Mouse (Mus musculus) megakaryocyte, embryonic 14.5 days (primary cell): Measurements from ENCODE around the gene Cc2d1b.

ENCODE experiments used
- FLI1 ChIP-seq: IDR thresholded peaks from 2 replicates; pipeline ENCODE4 v1.6.1; 2012; ENCODE audit warnings: low read length, inconsistent platforms, mixed read lengths
- GATA1 ChIP-seq: IDR thresholded peaks from 3 replicates; pipeline ENCODE4 v1.6.1; 2012; ENCODE audit warnings: mixed read lengths, low read length, inconsistent platforms, borderline replicate concordance

- TF ChIP-seq GATA1 (no peak), FLI1 (no peak)
Measured at GRCm38 (mm10) chr4:108593376-108593775, 26.4 kb upstream of the Cc2d1b start.
